Mouse (Mus musculus): ENCODE data around the gene Oxsr1.
A peak's percentile ranks its signal among the peaks of the same experiment; 100 is the strongest.
"Not testable (repeated sequence)": the region's sequence is repeated elsewhere in the genome, so short reads cannot be mapped to it uniquely, and the experiment has no call there.

Oxsr1 gene

GRCm38 (mm10) chr9:119337842-119338241 is 15.6 kb upstream of the Oxsr1 start:
- peak in 1 of 2 experiments; percentile 38 for DNase-seq

DNA sequence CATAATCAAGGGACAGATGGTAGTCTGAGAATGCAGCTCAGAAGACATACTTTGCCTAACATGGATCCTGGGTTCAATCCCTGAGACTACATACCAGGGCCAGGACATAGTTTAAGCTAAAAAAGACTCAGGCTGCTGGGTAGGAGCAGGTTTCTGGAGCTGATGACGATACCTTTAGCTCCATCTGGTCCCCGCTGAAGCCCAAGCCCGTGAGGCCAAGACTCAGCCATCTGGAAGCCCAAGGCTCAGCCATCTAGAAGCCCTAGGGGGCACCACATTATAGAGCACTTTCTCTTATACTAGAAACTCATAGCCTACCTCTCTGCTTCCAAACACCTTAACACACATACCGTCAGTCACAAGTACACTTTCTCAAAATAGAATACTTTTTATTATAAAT is 13.3 kb upstream of the Oxsr1 start:
- DNase-seq = peak; percentile 30 to 37

DNA sequence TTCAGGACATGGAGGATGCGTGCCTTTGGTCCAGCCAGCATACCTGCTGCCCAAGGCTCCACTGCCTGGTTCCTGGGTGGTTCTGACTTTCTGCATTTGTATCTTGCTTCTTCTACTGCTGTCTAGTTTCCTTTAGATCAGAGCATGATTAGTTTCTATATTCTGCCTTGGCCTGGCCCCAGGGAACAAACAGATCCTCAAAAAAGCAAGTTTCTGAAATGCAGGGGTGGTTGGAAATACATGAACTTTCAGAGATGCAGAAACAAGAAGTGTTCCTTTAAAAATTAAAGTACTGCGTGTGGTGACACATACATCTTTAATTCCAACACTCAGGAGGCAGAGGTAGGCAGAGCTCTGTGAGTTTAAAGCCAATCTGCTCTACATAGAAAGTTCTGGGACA is 12.6 kb upstream of the Oxsr1 start:
- no peak for DNase-seq

GRCm38 (mm10) chr9:119334324-119334723 is 12.1 kb upstream of the Oxsr1 start:
- peak; percentile 52 to 69 for DNase-seq

GRCm38 (mm10) chr9:119330186-119330963 is 8.1 kb upstream of the Oxsr1 start:
- no peak for DNase-seq

DNA sequence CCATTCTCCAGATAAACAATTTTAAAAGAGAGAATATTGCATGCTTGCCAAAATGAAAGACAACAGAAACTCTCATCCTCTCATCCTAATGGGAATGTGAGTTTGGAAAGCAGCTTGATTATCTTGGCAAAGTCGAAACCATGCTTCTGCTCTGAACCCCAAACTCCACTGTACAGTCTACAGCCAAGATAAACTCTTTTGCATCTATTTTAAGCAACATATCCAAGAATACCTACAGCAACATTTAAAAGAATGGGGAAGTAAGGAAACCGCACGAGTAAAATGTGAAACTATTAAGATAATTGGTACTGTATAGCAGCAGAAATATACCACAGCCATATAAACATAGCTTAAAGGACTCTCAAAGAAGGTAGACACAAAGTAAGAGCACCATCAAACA is 6.3 kb upstream of the Oxsr1 start:
- DNase-seq = no peak

DNA sequence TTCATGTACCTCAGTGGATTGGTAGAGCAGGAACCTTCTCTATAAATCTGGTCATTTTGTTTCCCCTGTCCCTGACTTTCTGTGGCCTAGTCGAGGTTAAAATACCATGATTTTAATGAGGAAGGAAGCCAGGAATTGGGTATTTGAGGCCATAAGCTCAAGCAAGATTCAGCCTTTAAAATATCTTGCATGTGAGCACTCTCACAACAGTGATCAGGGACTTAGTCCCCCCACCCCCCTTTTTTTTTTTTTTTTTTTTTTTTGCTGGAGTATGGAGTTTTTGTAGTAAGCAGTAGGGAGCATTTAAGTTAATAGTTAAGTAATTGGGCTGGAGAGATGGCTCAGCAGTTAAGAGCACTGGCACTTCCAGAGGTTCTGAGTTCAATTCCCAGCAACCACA is 1.9 kb upstream of the Oxsr1 start:
- no peak for DNase-seq

- DNase-seq = no peak
Measured at GRCm38 (mm10) chr9:119323260-119323645, 1.0 kb upstream of the Oxsr1 start.

DNA sequence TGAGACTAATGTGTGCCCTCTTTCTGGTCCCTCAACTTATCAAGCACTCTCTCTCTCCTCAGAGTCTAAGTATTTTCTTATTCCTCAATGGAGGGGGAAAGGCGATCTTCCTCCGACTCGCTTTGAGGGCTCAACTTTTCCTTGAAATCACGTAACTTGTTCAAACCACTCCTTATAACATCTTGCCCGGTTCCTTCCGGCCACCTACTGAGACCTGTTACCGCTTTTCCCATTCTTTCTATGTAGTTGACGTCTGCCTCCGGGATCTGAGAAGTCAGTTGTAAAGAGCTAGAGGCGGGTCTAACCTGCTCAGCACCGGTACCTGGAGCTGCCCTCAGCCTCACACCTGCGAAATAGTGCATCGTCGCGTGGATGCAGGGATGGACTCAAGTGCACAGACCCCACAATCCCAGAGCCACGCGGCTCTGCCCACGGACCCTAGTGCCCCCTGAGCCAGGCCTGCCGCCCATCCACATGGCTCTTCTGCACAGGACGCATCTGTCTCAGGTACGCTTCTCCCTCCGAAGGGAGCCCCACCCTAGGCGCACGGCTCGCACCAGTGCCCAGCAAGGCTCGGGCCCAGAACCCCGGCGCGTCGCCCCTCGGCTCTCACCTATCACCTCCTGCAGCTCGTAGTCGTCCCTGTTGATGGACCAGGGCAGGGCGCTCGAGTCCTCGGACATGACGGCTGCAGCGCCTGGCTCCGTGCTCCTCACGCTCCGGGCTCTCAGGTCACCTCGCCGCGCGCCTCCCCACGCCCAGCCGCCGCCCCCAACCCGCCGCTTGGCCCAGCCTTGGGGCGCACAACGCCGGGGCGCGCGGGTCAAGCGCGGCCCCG is 616 bp downstream of the Oxsr1 start:
- no peak for DNase-seq

DNA sequence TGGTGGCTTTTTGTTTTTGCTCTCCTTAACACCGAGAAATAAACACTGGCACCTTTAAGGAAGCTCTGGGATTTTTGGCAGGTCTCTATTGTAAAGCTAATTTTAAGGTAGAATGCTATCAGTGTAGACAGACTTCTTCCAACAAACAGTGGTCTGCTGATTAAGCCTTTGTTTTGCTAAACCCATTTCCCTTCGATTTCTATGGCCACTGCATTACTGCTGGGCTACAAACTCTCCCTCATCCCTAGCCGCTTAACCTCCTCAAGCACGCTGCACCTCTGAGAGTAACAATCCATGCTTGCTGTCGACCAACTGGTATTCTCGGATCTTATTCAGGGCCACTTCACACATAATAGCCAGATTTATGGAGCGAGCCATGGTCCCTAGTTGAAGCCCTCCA is 1.3 kb downstream of the Oxsr1 start:
- no peak for DNase-seq

DNA sequence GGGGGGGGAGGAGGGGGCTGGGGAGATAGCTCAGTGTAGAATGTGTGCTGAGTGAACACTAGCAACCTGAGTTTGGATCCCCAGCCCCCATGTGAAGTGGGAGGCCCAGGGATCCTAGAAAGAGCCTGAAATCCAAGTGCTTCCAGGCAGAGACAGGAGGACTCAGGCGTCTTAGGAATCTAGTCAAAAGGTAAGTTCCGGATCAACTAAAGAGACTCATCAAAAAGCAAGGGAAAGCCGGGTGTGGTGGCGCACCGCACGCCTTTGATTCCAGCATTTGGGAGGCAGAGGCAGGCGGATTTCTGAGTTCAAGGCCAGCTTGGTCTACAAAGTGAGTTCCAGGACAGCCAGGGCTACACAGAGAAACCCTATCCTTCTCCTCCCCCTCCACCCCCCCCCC is 1.8 kb downstream of the Oxsr1 start:
- DNase-seq = no peak

GRCm38 (mm10) chr9:119318891-119319290 is 3.3 kb downstream of the Oxsr1 start:
- no peak for DNase-seq

GRCm38 (mm10) chr9:119313096-119313495 is 9.1 kb downstream of the Oxsr1 start:
- DNase-seq = peak; percentile 23 to 45

- DNase-seq = no peak
Measured at GRCm38 (mm10) chr9:119309067-119309466, 13.2 kb downstream of the Oxsr1 start.

- no peak for DNase-seq
Measured at GRCm38 (mm10) chr9:119305863-119306262, 16.4 kb downstream of the Oxsr1 start.

- no peak for DNase-seq
Measured at GRCm38 (mm10) chr9:119298563-119298962, 23.7 kb downstream of the Oxsr1 start.

- no peak for DNase-seq
Measured at GRCm38 (mm10) chr9:119297696-119298095, 24.5 kb downstream of the Oxsr1 start.

- DNase-seq = no peak
Measured at GRCm38 (mm10) chr9:119290791-119291190, 31.4 kb downstream of the Oxsr1 start.

DNA sequence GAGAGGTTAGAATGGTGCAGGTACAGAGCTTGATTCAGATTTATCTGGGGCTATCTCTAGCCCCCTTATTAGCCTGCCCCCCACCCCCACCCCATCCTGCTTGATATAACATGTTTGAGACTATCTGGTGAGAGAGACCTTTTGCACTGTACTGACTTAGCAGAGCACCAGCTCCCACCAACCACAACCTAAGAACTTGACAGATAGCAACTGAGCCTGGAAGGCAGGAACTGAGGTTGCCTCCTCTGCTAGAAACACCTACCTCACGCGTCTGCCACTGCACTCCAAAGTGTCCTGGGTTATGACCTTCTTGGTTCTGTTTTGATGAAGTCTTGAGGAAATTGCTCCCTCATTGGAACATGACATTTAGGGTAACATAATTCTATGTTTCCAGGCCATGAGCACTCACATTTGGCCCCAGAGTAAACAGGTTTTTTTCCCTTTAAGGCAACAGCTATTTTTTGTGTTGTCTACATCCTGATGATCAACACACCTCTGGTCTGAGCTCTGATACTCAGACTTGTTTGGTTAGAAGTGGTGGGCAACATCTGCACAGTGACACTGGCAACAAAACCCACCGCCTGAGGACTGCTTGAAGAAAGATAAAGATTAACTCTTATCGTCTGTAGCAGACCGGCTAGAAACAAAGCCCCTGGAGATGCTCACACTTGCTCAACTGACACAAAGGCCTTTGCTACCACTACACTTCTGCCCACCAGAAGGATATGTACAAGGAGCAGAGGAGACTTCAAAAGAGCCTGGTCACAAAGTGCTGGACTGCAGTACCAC is 41.1 kb downstream of the Oxsr1 start:
- DNase-seq = no peak

- no peak for DNase-seq
Measured at GRCm38 (mm10) chr9:119278031-119278430, 44.2 kb downstream of the Oxsr1 start.

DNA sequence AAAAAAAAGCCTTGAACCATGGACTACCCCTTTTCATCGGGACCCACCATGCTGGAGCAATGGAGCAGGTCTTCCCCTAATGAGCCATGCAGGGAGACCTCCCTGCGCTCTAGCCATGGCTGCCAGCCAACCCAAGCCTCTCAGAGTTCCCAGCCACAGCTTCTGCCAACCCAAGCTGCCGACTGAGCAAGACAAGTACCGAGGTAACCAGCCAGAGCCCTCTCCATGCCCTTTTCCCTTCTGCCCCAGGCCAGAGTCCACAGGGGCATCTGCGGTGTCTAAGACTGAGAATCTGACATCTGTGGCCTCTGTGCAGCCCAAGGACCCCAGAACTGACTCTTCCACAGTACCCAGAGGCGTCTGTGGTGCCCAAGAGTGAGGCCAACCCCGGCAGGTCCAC is 45.9 kb downstream of the Oxsr1 start:
- peak; percentile 81 to 83 for DNase-seq

DNA sequence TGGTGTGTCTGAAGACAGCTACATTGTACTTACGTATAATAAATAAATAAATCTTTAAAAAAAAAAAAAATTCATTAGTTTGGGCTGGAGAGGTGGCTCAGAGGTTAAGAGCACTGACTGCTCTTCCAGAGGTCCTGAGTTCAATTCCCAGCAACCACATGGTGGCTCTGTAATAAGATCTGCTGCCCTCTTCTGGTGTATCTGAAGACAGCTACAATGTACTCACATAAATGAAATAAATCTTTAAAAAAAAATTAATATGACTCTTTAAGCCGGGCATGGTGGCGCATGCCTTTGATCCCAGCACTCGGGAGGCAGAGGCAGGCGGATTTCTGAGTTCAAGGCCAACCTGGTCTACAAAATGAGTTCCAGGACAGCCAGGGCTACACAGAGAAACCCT is 47.4 kb downstream of the Oxsr1 start:
- not testable (repeated sequence) for DNase-seq

- DNase-seq = no peak
Measured at GRCm38 (mm10) chr9:119271496-119271895, 50.7 kb downstream of the Oxsr1 start.
